Mouse (Mus musculus) heart, embryonic 14.5 days (tissue): ENCODE measurements at regions not wholly inside any gene's neighbourhood (a gene's known extent, or its start where the extent isn't known, plus 50 kb on each side); places are given as distances from the start of the nearest gene placed in this dataset.
A peak's percentile ranks its signal among the peaks of the same experiment; 100 is the strongest.

Source experiments
- ATAC-seq: fragments of 200-750 bp; cut with Nextera tagmentation; 2 replicates; pipeline ENCODE4 v1.8.0; 2017; ENCODE audit warnings: low read depth, moderate TSS enrichment; ENCODE audit not compliant: insufficient number of reproducible peaks, insufficient read depth, low FRiP score
- H3K27ac ChIP-seq, 2 experiments: fragments of 200-500 bp in 1 of 2; fragments of 300-500 bp in 1 of 2; sonication (generic) in 1 of 2; replicated peaks in 1 of 2; 2 replicates each; pipeline ENCODE4 v1.5.1; 2012 to 2014; ENCODE audit warnings: low read depth in 2 of 2, low read length in 2 of 2, control low read depth in 1 of 2, mild to moderate bottlenecking in 1 of 2, mixed read lengths in 1 of 2; ENCODE audit not compliant: control insufficient read depth in 1 of 2, insufficient read depth in 1 of 2
- H3K27me3 ChIP-seq: fragments of 300-500 bp; sonication (generic); 2 replicates; pipeline ENCODE4 v1.6.1; 2014; ENCODE audit warnings: mild to moderate bottlenecking, low read length, control low read depth; ENCODE audit not compliant: control insufficient read depth, insufficient read depth
- H3K36me3 ChIP-seq: fragments of 300-500 bp; sonication (generic); 2 replicates; pipeline ENCODE4 v1.6.1; 2014; ENCODE audit warnings: mild to moderate bottlenecking, control low read depth, low read length, mixed read lengths; ENCODE audit not compliant: control insufficient read depth, insufficient read depth
- H3K4me1 ChIP-seq, 2 experiments: fragments of 200-500 bp in 1 of 2; fragments of 300-500 bp in 1 of 2; sonication (generic) in 1 of 2; 2 replicates each; pipeline ENCODE4 v1.6.1; 2012 to 2014; ENCODE audit warnings: low read length in 2 of 2, control low read depth in 1 of 2, mixed read lengths in 1 of 2; ENCODE audit not compliant: control insufficient read depth in 2 of 2, insufficient read depth in 2 of 2
- H3K4me2 ChIP-seq: fragments of 300-500 bp; sonication (generic); 2 replicates; pipeline ENCODE4 v1.6.1; 2014; ENCODE audit warnings: mild to moderate bottlenecking, low read length
- H3K4me3 ChIP-seq, 2 experiments: fragments of 200-500 bp in 1 of 2; fragments of 300-500 bp in 1 of 2; sonication (generic) in 1 of 2; 2 replicates each; pipeline ENCODE4 v1.5.1; 2012 to 2014; ENCODE audit warnings: low read length in 2 of 2, mild to moderate bottlenecking in 2 of 2, control low read depth in 1 of 2, low read depth in 1 of 2, moderate library complexity in 1 of 2; ENCODE audit not compliant: control insufficient read depth in 1 of 2, insufficient read depth in 1 of 2
- H3K9ac ChIP-seq: fragments of 300-500 bp; sonication (generic); 2 replicates; pipeline ENCODE4 v1.6.1; 2014; ENCODE audit warnings: mild to moderate bottlenecking, low read length
- H3K9me3 ChIP-seq: fragments of 300-500 bp; sonication (generic); 2 replicates; pipeline ENCODE4 v1.6.1; 2016; ENCODE audit warnings: low read length, control low read depth; ENCODE audit not compliant: control insufficient read depth
- WGBS: fragments of 180-500 bp; shearing (Covaris S2); extraction: QIAGEN DNeasy Blood & Tissue Kit; methylation state at CpG from one replicate; pipeline ENCODE4 v1.1.7; 2014; 5-methylcytosine and 5-hydroxymethylcytosine counted together

GRCm38 (mm10) chr13:16350061-16350460 is 338.4 kb downstream of the Inhba start:
- no peaks in the 10 kb centered on the region for H3K36me3 ChIP-seq
- WGBS: 81% methylated on average over 3 of the region's 3 CpGs
- no peak for ATAC-seq
- no peaks in the 10 kb centered on the region for H3K27me3 ChIP-seq
- H3K4me1 ChIP-seq: no peaks in the 10 kb centered on the region
- H3K9me3 ChIP-seq: no peaks in the 10 kb centered on the region
- no peak overlapping the region for H3K4me3 ChIP-seq
- no peak overlapping the region for H3K9ac ChIP-seq
- H3K4me2 ChIP-seq: no peak overlapping the region
- no peak overlapping the region for H3K27ac ChIP-seq

GRCm38 (mm10) chr13:16355316-16355715 is 343.7 kb downstream of the Inhba start:
- Histone ChIP-seq H3K27me3 (no peaks in the 10 kb centered on the region), H3K4me2 (no peak overlapping the region), H3K36me3 (no peaks in the 10 kb centered on the region), H3K4me1 (no peaks in the 10 kb centered on the region), H3K9ac (no peak overlapping the region), H3K9me3 (no peaks in the 10 kb centered on the region), H3K27ac (no peak overlapping the region), H3K4me3 (no peak overlapping the region)
- no peak for ATAC-seq
- 90% methylated on average over 1 of the region's 1 CpGs for WGBS

- 69% methylated on average over 5 of the region's 5 CpGs for WGBS
- Histone ChIP-seq H3K4me1 (peaks cover 0 to 3% of the 10 kb centered on the region in 2 experiments; a peak in 1 of 4 replicates), H3K9me3 (no peaks in the 10 kb centered on the region), H3K36me3 (no peaks in the 10 kb centered on the region), H3K4me2 (no peak overlapping the region), H3K9ac (no peak overlapping the region), H3K4me3 (no peak overlapping the region), H3K27ac (no peak overlapping the region), H3K27me3 (no peaks in the 10 kb centered on the region)
- ATAC-seq: no peak
These were observed 367.8 kb downstream of the Inhba start for GRCm38 (mm10) chr13:16379492-16379891.

- Histone ChIP-seq H3K4me2 (no peak overlapping the region), H3K4me1 (peaks cover 0 to 3% of the 10 kb centered on the region in 2 experiments; a peak in 1 of 4 replicates), H3K9me3 (no peaks in the 10 kb centered on the region), H3K9ac (no peak overlapping the region), H3K4me3 (no peak overlapping the region), H3K27me3 (no peaks in the 10 kb centered on the region), H3K36me3 (no peaks in the 10 kb centered on the region), H3K27ac (no peak overlapping the region)
- ATAC-seq: no peak
- WGBS: 83% methylated on average over 2 of the region's 2 CpGs
These were observed 368.3 kb downstream of the Inhba start for GRCm38 (mm10) chr13:16379949-16380348.

GRCm38 (mm10) chr13:16382936-16383511 is 371.4 kb downstream of the Inhba start:
- H3K27ac ChIP-seq: no peak overlapping the region
- H3K27me3 ChIP-seq: no peaks in the 10 kb centered on the region
- H3K9me3 ChIP-seq: no peaks in the 10 kb centered on the region
- WGBS: 58% methylated on average over 5 of the region's 5 CpGs
- H3K4me1 ChIP-seq: peaks cover 0 to 3% of the 10 kb centered on the region in 2 experiments; a peak in 1 of 4 replicates
- no peak overlapping the region for H3K4me2 ChIP-seq
- H3K4me3 ChIP-seq: no peak overlapping the region
- H3K9ac ChIP-seq: no peak overlapping the region
- H3K36me3 ChIP-seq: no peaks in the 10 kb centered on the region
- ATAC-seq: no peak

- no peak overlapping the region for H3K4me2 ChIP-seq
- 0 out of 2 replicates have a peak, but pooled peaks have one; percentile 39 for ATAC-seq
- 13% methylated on average over 2 of the region's 2 CpGs for WGBS
These were observed 404.8 kb downstream of the Inhba start for GRCm38 (mm10) chr13:16416356-16417019.

GRCm38 (mm10) chr13:16424147-16424546 is 412.5 kb downstream of the Inhba start:
- Histone ChIP-seq H3K4me1 (no peaks in the 10 kb centered on the region), H3K36me3 (no peaks in the 10 kb centered on the region), H3K9me3 (no peaks in the 10 kb centered on the region), H3K27ac (no peak overlapping the region), H3K27me3 (no peaks in the 10 kb centered on the region), H3K4me2 (no peak overlapping the region), H3K4me3 (no peak overlapping the region), H3K9ac (no peak overlapping the region)
- no peak for ATAC-seq
- WGBS: 77% methylated on average over 2 of the region's 2 CpGs

More at GRCm38 (mm10) chr13:16416356-16417019, 404.8 kb downstream of the Inhba start:
- Histone ChIP-seq H3K27me3 (no peaks in the 10 kb centered on the region), H3K4me1 (no peaks in the 10 kb centered on the region), H3K27ac (no peak overlapping the region), H3K4me3 (no peak overlapping the region), H3K9ac (no peak overlapping the region), H3K36me3 (no peaks in the 10 kb centered on the region), H3K9me3 (no peaks in the 10 kb centered on the region)
